ENCODE assay signal across 10 mouse cellular contexts in the genomic region with DNA sequence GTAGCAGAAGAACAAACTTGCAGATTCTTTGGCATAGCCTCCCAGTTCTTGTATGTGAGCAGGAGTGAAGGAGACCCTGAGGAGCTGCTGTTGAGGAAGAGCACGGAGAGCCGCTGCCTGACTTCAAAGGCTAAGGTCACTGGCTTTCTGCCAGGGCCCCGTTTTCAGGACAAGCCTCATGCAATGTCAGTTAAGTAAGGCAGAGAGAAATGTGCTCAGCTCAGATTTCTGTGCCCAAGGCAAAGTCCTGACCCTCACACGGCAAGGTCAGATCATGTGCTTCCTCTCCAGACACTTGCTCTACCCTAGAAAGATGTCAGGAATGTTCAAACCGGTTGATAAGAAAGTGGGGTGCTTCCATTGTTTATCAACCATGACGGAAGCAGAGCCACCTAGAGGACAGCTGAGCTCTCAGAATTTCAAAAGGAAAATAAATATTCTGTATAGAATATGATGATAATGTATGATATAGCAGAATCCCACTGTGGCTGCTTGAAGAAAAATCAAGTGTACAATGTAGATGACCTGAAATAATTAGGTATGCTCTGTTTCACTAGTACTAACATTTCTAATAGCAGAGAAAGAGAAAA. TPM values are rescaled to one million over a fixed set of nuclear protein-coding genes. Genes with fewer than 3 reads are reported as not detected.
DNase-seq lines count a peak whose midpoint lies in the region; ATAC-seq and TF ChIP-seq lines count a peak whose summit lies in the region.
"Had no signal": no experiment of that assay in that cellular context is flagged by ENCODE, and none has a peak within 500 bp of the region (broad histone marks: within the 10 kb centered on the region; RNA-seq: fewer than 3 reads in every experiment).

No protein-coding gene starts in this region.

- H3K27me3 ChIP-seq in forebrain, embryonic 11.5 days (ENCODE audit: control insufficient read depth, insufficient read depth, low read length) = no peaks in the 10 kb centered on the region
- H3K27me3 ChIP-seq in forebrain, embryonic 10.5 days (ENCODE audit: poor library complexity, severe bottlenecking) = no peaks in the 10 kb centered on the region
- H3K27me3 ChIP-seq in lung, embryonic 14.5 days (ENCODE audit: insufficient read depth, low read length) = no peaks in the 10 kb centered on the region
- no peaks in the 10 kb centered on the region for H3K27me3 ChIP-seq in lung, postnatal 0 days (replicated peaks; ENCODE audit: insufficient read depth, low read length)
- no peaks in the 10 kb centered on the region for H3K27me3 ChIP-seq in embryonic facial prominence, embryonic 11.5 days (ENCODE audit: control insufficient read depth, insufficient read depth, low read length)
- no peaks in the 10 kb centered on the region for H3K27me3 ChIP-seq in intestine, embryonic 15.5 days (replicated peaks)
- H3K27me3 ChIP-seq: forebrain, embryonic 15.5 days; hindbrain, embryonic 15.5 days had no signal

- H3K9me3 ChIP-seq in forebrain, embryonic 11.5 days (ENCODE audit: control insufficient read depth, low read length) = no peaks in the 10 kb centered on the region
- H3K9me3 ChIP-seq in forebrain, embryonic 10.5 days = no peaks in the 10 kb centered on the region
- H3K9me3 ChIP-seq in lung, embryonic 14.5 days (ENCODE audit: low read depth, low read length) = no peaks in the 10 kb centered on the region
- H3K9me3 ChIP-seq in lung, postnatal 0 days (ENCODE audit: low read length) = no peaks in the 10 kb centered on the region
- no peaks in the 10 kb centered on the region for H3K9me3 ChIP-seq in embryonic facial prominence, embryonic 11.5 days (replicated peaks; ENCODE audit: control insufficient read depth, low read length)
- H3K9me3 ChIP-seq in intestine, embryonic 15.5 days = no peaks in the 10 kb centered on the region
- H3K9me3 ChIP-seq: forebrain, embryonic 15.5 days; hindbrain, embryonic 15.5 days had no signal

- peak; percentile 52 for DNase-seq in forebrain, embryonic 11.5 days (ENCODE audit: low spot score)
- no peak for DNase-seq in forebrain, embryonic 10.5 days (ENCODE audit: extremely low spot score, low spot score)
- peak; percentile 58 for DNase-seq in lung, embryonic 14.5 days
- no peak for DNase-seq in lung, postnatal 0 days (ENCODE audit: low spot score)
- peak; percentile 25 for DNase-seq in embryonic facial prominence, embryonic 11.5 days (ENCODE audit: low spot score)
- peak; percentile 42 to 67 for DNase-seq in kidney, postnatal 36 days
- DNase-seq in spleen, adult 18-20 months = no peak

- no peak overlapping the region for H3K9ac ChIP-seq in forebrain, embryonic 11.5 days (ENCODE audit: low read length)
- H3K9ac ChIP-seq in lung, embryonic 14.5 days = no peak overlapping the region
- no peak overlapping the region for H3K9ac ChIP-seq in lung, postnatal 0 days (replicated peaks; ENCODE audit: low read depth)
- H3K9ac ChIP-seq in embryonic facial prominence, embryonic 11.5 days (replicated peaks; ENCODE audit: low read length) = no peak overlapping the region
- no peak overlapping the region for H3K9ac ChIP-seq in intestine, embryonic 15.5 days
- H3K9ac ChIP-seq: forebrain, embryonic 15.5 days; hindbrain, embryonic 15.5 days had no signal

- H3K36me3 ChIP-seq in forebrain, embryonic 11.5 days (ENCODE audit: control insufficient read depth, insufficient read depth, low read length) = peaks cover 6% of the 10 kb centered on the region; the same call in 1 of the 2 replicates
- H3K36me3 ChIP-seq in forebrain, embryonic 10.5 days (replicated peaks) = peaks cover 96% of the 10 kb centered on the region
- H3K36me3 ChIP-seq in lung, embryonic 14.5 days (ENCODE audit: insufficient read depth) = peaks cover 66% of the 10 kb centered on the region
- H3K36me3 ChIP-seq in lung, postnatal 0 days (ENCODE audit: insufficient read depth, low read length) = peaks cover 16% of the 10 kb centered on the region
- H3K36me3 ChIP-seq in embryonic facial prominence, embryonic 11.5 days (replicated peaks; ENCODE audit: control insufficient read depth, insufficient read depth, low read depth, low read length) = peaks cover 7% of the 10 kb centered on the region
- peaks cover 41% of the 10 kb centered on the region for H3K36me3 ChIP-seq in intestine, embryonic 15.5 days

- no peak overlapping the region for H3K27ac ChIP-seq in forebrain, embryonic 11.5 days (ENCODE audit: low read depth, low read length)
- no peak overlapping the region for H3K27ac ChIP-seq in forebrain, embryonic 10.5 days
- H3K27ac ChIP-seq in lung, embryonic 14.5 days (ENCODE audit: low read depth) = no peak overlapping the region
- H3K27ac ChIP-seq in lung, postnatal 0 days (ENCODE audit: low read length) = no peak overlapping the region
- no peak overlapping the region for H3K27ac ChIP-seq in embryonic facial prominence, embryonic 11.5 days (replicated peaks; ENCODE audit: low read depth, low read length)
- no peak overlapping the region for H3K27ac ChIP-seq in intestine, embryonic 15.5 days
- H3K27ac ChIP-seq: forebrain, embryonic 15.5 days; hindbrain, embryonic 15.5 days had no signal

- H3K4me1 ChIP-seq in forebrain, embryonic 11.5 days (replicated peaks; ENCODE audit: control insufficient read depth, insufficient read depth, low read length) = no peaks in the 10 kb centered on the region
- peaks cover 15% of the 10 kb centered on the region; the same call in 1 of the 2 replicates for H3K4me1 ChIP-seq in forebrain, embryonic 10.5 days
- H3K4me1 ChIP-seq in lung, embryonic 14.5 days (ENCODE audit: insufficient read depth) = no peaks in the 10 kb centered on the region
- no peaks in the 10 kb centered on the region for H3K4me1 ChIP-seq in lung, postnatal 0 days (ENCODE audit: insufficient read depth, low read depth, low read length)
- H3K4me1 ChIP-seq in embryonic facial prominence, embryonic 11.5 days (ENCODE audit: control insufficient read depth, insufficient read depth, low read length) = no peaks in the 10 kb centered on the region
- H3K4me1 ChIP-seq in intestine, embryonic 15.5 days (replicated peaks) = peaks cover 9% of the 10 kb centered on the region
- H3K4me1 ChIP-seq: forebrain, embryonic 15.5 days; hindbrain, embryonic 15.5 days had no signal

- no peak overlapping the region for H3K4me2 ChIP-seq in forebrain, embryonic 11.5 days (ENCODE audit: low read depth, low read length, severe bottlenecking)
- no peak overlapping the region for H3K4me2 ChIP-seq in lung, embryonic 14.5 days
- no peak overlapping the region for H3K4me2 ChIP-seq in lung, postnatal 0 days (replicated peaks; ENCODE audit: low read depth, low read length)
- H3K4me2 ChIP-seq in embryonic facial prominence, embryonic 11.5 days (ENCODE audit: low read depth, low read length) = no peak overlapping the region
- no peak overlapping the region for H3K4me2 ChIP-seq in intestine, embryonic 15.5 days (replicated peaks)
- H3K4me2 ChIP-seq: forebrain, embryonic 15.5 days; hindbrain, embryonic 15.5 days had no signal

- WGBS in forebrain, embryonic 11.5 days = 78% methylated on average over 6 of the region's 6 CpGs
- WGBS in forebrain, embryonic 10.5 days = 65% methylated on average over 6 of the region's 6 CpGs
- WGBS in lung, embryonic 14.5 days = 8% methylated on average over 6 of the region's 6 CpGs
- WGBS in lung, postnatal 0 days = 11% methylated on average over 6 of the region's 6 CpGs
- WGBS in embryonic facial prominence, embryonic 11.5 days = 34% methylated on average over 6 of the region's 6 CpGs
- 44% methylated on average over 6 of the region's 6 CpGs for WGBS in intestine, embryonic 15.5 days

- no peak overlapping the region for H3K4me3 ChIP-seq in forebrain, embryonic 11.5 days (ENCODE audit: low read depth, low read length)
- no peak overlapping the region for H3K4me3 ChIP-seq in forebrain, embryonic 10.5 days
- H3K4me3 ChIP-seq in lung, embryonic 14.5 days (ENCODE audit: low read depth, low read length) = no peak overlapping the region
- no peak overlapping the region for H3K4me3 ChIP-seq in lung, postnatal 0 days (ENCODE audit: low read depth, low read length)
- no peak overlapping the region for H3K4me3 ChIP-seq in embryonic facial prominence, embryonic 11.5 days (ENCODE audit: low read depth, low read length)
- H3K4me3 ChIP-seq in intestine, embryonic 15.5 days (replicated peaks) = no peak overlapping the region
- H3K4me3 ChIP-seq: forebrain, embryonic 15.5 days; hindbrain, embryonic 15.5 days had no signal

- 0 out of 2 replicates have a peak, but pooled peaks have one; percentile 10 for TF ChIP-seq CTCF in lung, embryonic 14.5 days (IDR thresholded peaks at IDR 0.05; ENCODE audit: low read depth)
- no peak; the same call in 1 of the 2 replicates for TF ChIP-seq CTCF in lung, postnatal 0 days (IDR thresholded peaks at IDR 0.05)

- ATAC-seq in forebrain, embryonic 11.5 days (replicated peaks; ENCODE audit: low FRiP score) = no peak
- ATAC-seq in lung, embryonic 14.5 days (ENCODE audit: insufficient read depth) = no peak
- ATAC-seq in lung, postnatal 0 days = no peak
- ATAC-seq in embryonic facial prominence, embryonic 11.5 days (replicated peaks; ENCODE audit: insufficient number of reproducible peaks, low FRiP score, low TSS enrichment, low read depth) = no peak
- no peak for ATAC-seq in intestine, embryonic 15.5 days
- ATAC-seq: forebrain, embryonic 15.5 days had no signal

- no peak for TF ChIP-seq EP300 in lung, postnatal 0 days (IDR thresholded peaks at IDR 0.05)

RNA-seq across cellular contexts. Expression of a gene that starts 40.0 kb away (rescaled TPM):
- polyA plus RNA-seq in forebrain, embryonic 11.5 days (2014; fragmentation: Nextera tagmentation; extraction: Ambion mirVana) = 0.95 and 1.9 TPM in 2 replicates
- polyA plus RNA-seq in forebrain, embryonic 10.5 days (2016; fragmentation: Nextera tagmentation; extraction: Ambion mirVana) = 0.26 and 0.74 TPM in 2 replicates
- polyA plus RNA-seq in lung, embryonic 14.5 days (2014; fragmentation: Nextera tagmentation; extraction: Ambion mirVana) = 1.6 and 3.1 TPM in 2 replicates
- polyA plus RNA-seq in lung, postnatal 0 days (2015; fragmentation: Nextera tagmentation; extraction: Ambion mirVana) = 1.1 and 1.6 TPM in 2 replicates
- polyA plus RNA-seq in embryonic facial prominence, embryonic 11.5 days (2014; fragmentation: Nextera tagmentation; extraction: Ambion mirVana) = 2.3 and 3.1 TPM in 2 replicates
- polyA plus RNA-seq in intestine, embryonic 15.5 days (2015; fragmentation: Nextera tagmentation; extraction: Ambion mirVana) = 1.3 and 2.0 TPM in 2 replicates

Comparison
In these comparisons a context has a peak if more than half of its experiments do, and no peak if none do; other contexts are left out.
1. DNase-seq: peak in forebrain, embryonic 11.5 days (single experiment), lung, embryonic 14.5 days (single experiment), embryonic facial prominence, embryonic 11.5 days (single experiment) and kidney, postnatal 36 days (2 of 2); none in forebrain, embryonic 10.5 days (single experiment), lung, postnatal 0 days (single experiment) and spleen, adult 18-20 months (0 of 2).